Comparison of ENCODE assay signal across 15 mouse cellular contexts in genomic region chr14:29519751-29520669, GRCm38 (mm10).
DNase-seq lines count a peak whose midpoint lies in the region; ATAC-seq lines count a peak whose summit lies in the region.
"Had no signal": no experiment of that assay in that cellular context is flagged by ENCODE, and none has a peak within 500 bp of the region (broad histone marks: within the 10 kb centered on the region; RNA-seq: fewer than 3 reads in every experiment).

No protein-coding gene starts in this region.

- ATAC-seq in hindbrain, embryonic 11.5 days (ENCODE audit: low FRiP score) = no peak
- no peak for ATAC-seq in kidney, embryonic 15.5 days (replicated peaks; ENCODE audit: low FRiP score)

- no peak overlapping the region for H3K4me3 ChIP-seq in hindbrain, embryonic 11.5 days (ENCODE audit: low read depth, low read length)
- H3K4me3 ChIP-seq in kidney, embryonic 15.5 days (replicated peaks) = no peak overlapping the region
- H3K4me3 ChIP-seq: embryonic facial prominence, embryonic 15.5 days; heart, embryonic 13.5 days; megakaryocyte, embryonic 14.5 days had no signal

- DNase-seq in layer of hippocampus, adult 11-12 months (ENCODE audit: low spot score) = peak; percentile 22
- DNase-seq in layer of hippocampus, postnatal 36 days = no peak
- peak; percentile 65 for DNase-seq in right cerebral cortex, adult 18-20 months
- no peak for DNase-seq in right cerebral cortex, postnatal 14 days
- peak; percentile 13 for DNase-seq in hindbrain, embryonic 11.5 days (ENCODE audit: low spot score)
- peak; percentile 75 for DNase-seq in retina, postnatal 1 day
- no peak for DNase-seq in gastrocnemius, postnatal 10 days
- DNase-seq: cerebellum, postnatal 25 days; gastrocnemius, postnatal 14 days; kidney, adult 9 months; spleen, adult 18-20 months had no signal

- H3K36me3 ChIP-seq in hindbrain, embryonic 11.5 days (ENCODE audit: control insufficient read depth, insufficient read depth, low read length) = no peaks in the 10 kb centered on the region
- H3K36me3 ChIP-seq in kidney, embryonic 15.5 days = no peaks in the 10 kb centered on the region
- H3K36me3 ChIP-seq: embryonic facial prominence, embryonic 15.5 days; heart, embryonic 13.5 days had no signal

- 43% methylated on average over 7 of the region's 7 CpGs for WGBS in hindbrain, embryonic 11.5 days
- 54% methylated on average over 7 of the region's 7 CpGs for WGBS in kidney, embryonic 15.5 days

- no peaks in the 10 kb centered on the region for H3K9me3 ChIP-seq in hindbrain, embryonic 11.5 days (ENCODE audit: control insufficient read depth, low read length)
- no peaks in the 10 kb centered on the region for H3K9me3 ChIP-seq in kidney, embryonic 15.5 days (replicated peaks)
- H3K9me3 ChIP-seq: embryonic facial prominence, embryonic 15.5 days; heart, embryonic 13.5 days had no signal

- no peak overlapping the region for H3K4me2 ChIP-seq in hindbrain, embryonic 11.5 days (replicated peaks; ENCODE audit: low read depth, low read length)
- H3K4me2 ChIP-seq in kidney, embryonic 15.5 days = no peak overlapping the region
- H3K4me2 ChIP-seq: embryonic facial prominence, embryonic 15.5 days; heart, embryonic 13.5 days had no signal

- H3K27ac ChIP-seq in hindbrain, embryonic 11.5 days (ENCODE audit: low read depth, low read length) = no peak overlapping the region
- no peak overlapping the region for H3K27ac ChIP-seq in kidney, embryonic 15.5 days
- H3K27ac ChIP-seq: embryonic facial prominence, embryonic 15.5 days; heart, embryonic 13.5 days had no signal

- H3K4me1 ChIP-seq in hindbrain, embryonic 11.5 days (replicated peaks; ENCODE audit: control insufficient read depth, insufficient read depth, low read length) = no peaks in the 10 kb centered on the region
- H3K4me1 ChIP-seq in kidney, embryonic 15.5 days = no peaks in the 10 kb centered on the region
- H3K4me1 ChIP-seq: embryonic facial prominence, embryonic 15.5 days; heart, embryonic 13.5 days; megakaryocyte, embryonic 14.5 days had no signal

- H3K27me3 ChIP-seq in hindbrain, embryonic 11.5 days (ENCODE audit: control insufficient read depth, insufficient read depth, low read length) = no peaks in the 10 kb centered on the region
- no peaks in the 10 kb centered on the region for H3K27me3 ChIP-seq in kidney, embryonic 15.5 days
- H3K27me3 ChIP-seq: embryonic facial prominence, embryonic 15.5 days; heart, embryonic 13.5 days; megakaryocyte, embryonic 14.5 days had no signal

- H3K9ac ChIP-seq in hindbrain, embryonic 11.5 days (ENCODE audit: low read depth, low read length) = no peak overlapping the region
- H3K9ac ChIP-seq in kidney, embryonic 15.5 days = no peak overlapping the region
- H3K9ac ChIP-seq: embryonic facial prominence, embryonic 15.5 days; heart, embryonic 13.5 days had no signal

Comparison
In these comparisons a context has a peak if more than half of its experiments do, and no peak if none do; other contexts are left out.
1. DNase-seq: peak in layer of hippocampus, adult 11-12 months (single experiment), right cerebral cortex, adult 18-20 months (single experiment), hindbrain, embryonic 11.5 days (single experiment) and retina, postnatal 1 day (single experiment); none in layer of hippocampus, postnatal 36 days (0 of 2), right cerebral cortex, postnatal 14 days (single experiment) and gastrocnemius, postnatal 10 days (single experiment).